Mouse (Mus musculus): Measurements from ENCODE around the gene Mbd3.

DNA sequence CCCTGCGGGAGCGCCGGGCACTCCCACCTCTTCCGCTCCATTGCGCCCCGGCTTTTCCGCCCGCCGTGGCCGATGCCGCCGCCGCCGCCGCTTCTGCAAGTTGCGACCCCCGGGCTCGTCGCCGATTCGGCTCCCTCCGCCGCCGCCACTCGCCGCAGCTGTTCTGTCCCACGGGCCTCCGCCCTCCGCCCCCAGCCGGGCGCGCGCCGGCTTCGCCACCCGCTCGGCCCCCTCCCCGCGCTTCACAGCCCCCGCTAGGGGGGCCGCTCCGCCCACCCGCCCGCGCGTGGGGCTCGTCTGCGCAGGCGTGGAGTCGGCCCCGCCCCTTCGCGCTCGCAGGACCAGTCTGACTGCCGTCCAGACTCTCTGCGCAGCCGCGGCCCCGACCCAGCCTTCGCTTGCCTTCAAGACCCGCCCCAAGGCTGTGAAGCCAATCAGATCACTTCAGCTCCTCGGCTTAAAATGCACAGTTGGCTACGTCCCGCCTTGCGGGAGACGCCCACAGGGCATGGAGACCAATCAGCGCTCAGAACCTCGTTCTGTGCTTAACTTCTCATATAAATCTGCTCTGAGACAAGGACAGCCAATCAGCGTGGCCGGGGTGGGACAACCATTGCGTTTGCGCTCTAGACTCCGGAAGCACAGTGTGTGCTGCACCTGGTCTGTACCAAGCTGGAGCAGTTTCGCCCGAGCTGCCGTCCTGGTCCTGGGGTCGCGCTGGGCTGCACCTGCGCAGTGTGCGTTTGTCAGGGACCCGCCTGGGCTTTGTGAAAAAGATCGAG lies at the start of gene Mbd3:
- TF ChIP-seq CTCF (conservative IDR thresholded peaks at IDR 0.05 in 1 of 2, IDR thresholded peaks at IDR 0.05 in 1 of 2; ENCODE audit: low read depth in 2 of 2, low read length in 2 of 2): no peak
- TF ChIP-seq RCOR1 (conservative IDR thresholded peaks at IDR 0.05; ENCODE audit: low read depth, low read length): no peak
- TF ChIP-seq ZKSCAN1 (IDR thresholded peaks at IDR 0.05; ENCODE audit: borderline replicate concordance, low read depth, low read length): no peak
- no peak for TF ChIP-seq EP300 (IDR thresholded peaks at IDR 0.05; ENCODE audit: low read length)
- TF ChIP-seq MXI1 (IDR thresholded peaks at IDR 0.05; ENCODE audit: low read depth, low read length): no peak
- peak; percentile 96 for TF ChIP-seq POLR2A (IDR thresholded peaks at IDR 0.05; ENCODE audit: low read depth, low read length)
- peak; percentile 90; the same call in 1 of the 2 replicates for TF ChIP-seq TBP (conservative IDR thresholded peaks at IDR 0.05; ENCODE audit: low read depth, low read length)
- TF ChIP-seq UBTF (IDR thresholded peaks at IDR 0.05; ENCODE audit: low read depth, low read length): peak; percentile 50; the same call in 1 of the 2 replicates
- no peak for TF ChIP-seq USF2 (conservative IDR thresholded peaks at IDR 0.05; ENCODE audit: low read depth, low read length)
- TF ChIP-seq CHD2 (IDR thresholded peaks at IDR 0.05; ENCODE audit: low read length): peak; percentile 61
- no peak for TF ChIP-seq USF1 (IDR thresholded peaks at IDR 0.05; ENCODE audit: low read depth, low read length)
- TF ChIP-seq ZMIZ1 (IDR thresholded peaks at IDR 0.05; ENCODE audit: low read depth, low read length): 0 out of 2 replicates have a peak, but pooled peaks have one; percentile 55
- no peak for TF ChIP-seq BHLHE40 (IDR thresholded peaks at IDR 0.05; ENCODE audit: low read depth, low read length)
- no peak for TF ChIP-seq RAD21 (IDR thresholded peaks at IDR 0.05; ENCODE audit: low read depth, low read length)
